Mouse (Mus musculus) ES-E14 (cell line): ENCODE measurements around the gene Slc6a9. TPM values are rescaled to one million over a fixed set of nuclear protein-coding genes. Genes with fewer than 3 reads are reported as not detected.
A peak's percentile ranks its signal among the peaks of the same experiment; 100 is the strongest.

ENCODE experiments used
- DNase-seq: peaks from one replicate; pipeline ENCODE4 v3.0.0-alpha.2; 2013; ENCODE audit warnings: low read depth, low spot score
- H3K27ac ChIP-seq: 2 replicates; pipeline ENCODE4 v1.5.1; 2012; ENCODE audit warnings: low read depth, mild to moderate bottlenecking, low read length, moderate library complexity, mixed read lengths; ENCODE audit not compliant: poor library complexity, insufficient read depth, severe bottlenecking
- H3K36me3 ChIP-seq: 2 replicates; pipeline ENCODE4 v1.6.1; 2012; ENCODE audit warnings: mild to moderate bottlenecking, low read length, moderate library complexity, mixed read lengths; ENCODE audit not compliant: control insufficient read depth, poor library complexity, insufficient read depth, severe bottlenecking
- H3K4me1 ChIP-seq, 2 experiments: fragments of 150-350 bp in 1 of 2; sonication (generic) in 1 of 2; 2 replicates each; pipeline ENCODE4 v1.6.1; 2012; ENCODE audit warnings: low read length in 2 of 2, mild to moderate bottlenecking in 1 of 2, mixed read lengths in 1 of 2; ENCODE audit not compliant: control insufficient read depth in 2 of 2, insufficient read depth in 2 of 2, poor library complexity in 1 of 2
- H3K4me3 ChIP-seq, 2 experiments: fragments of 150-350 bp in 1 of 2; sonication (generic) in 1 of 2; 2 replicates each; pipeline ENCODE4 v1.5.1; 2012; ENCODE audit warnings: low read length in 2 of 2, low read depth in 1 of 2, mild to moderate bottlenecking in 1 of 2, mixed read lengths in 1 of 2; ENCODE audit not compliant: insufficient read depth in 1 of 2, poor library complexity in 1 of 2, severe bottlenecking in 1 of 2
- H3K9ac ChIP-seq: 2 replicates; pipeline ENCODE4 v1.6.1; 2012; ENCODE audit warnings: low read depth, mild to moderate bottlenecking, low read length, mixed read lengths; ENCODE audit not compliant: poor library complexity, insufficient read depth, severe bottlenecking
- H3K9me3 ChIP-seq: fragments of 150-350 bp; sonication (generic); 2 replicates; pipeline ENCODE4 v1.6.1; 2012; ENCODE audit warnings: low read depth, mild to moderate bottlenecking, low read length; ENCODE audit not compliant: control insufficient read depth, insufficient read depth
- CHD2 ChIP-seq: IDR thresholded peaks from 2 replicates; pipeline ENCODE4 v1.6.1; 2014; ENCODE audit warnings: mild to moderate bottlenecking, low read depth, low read length, inconsistent platforms
- HCFC1 ChIP-seq: IDR thresholded peaks from 2 replicates; pipeline ENCODE4 v1.6.1; 2012; ENCODE audit warnings: low read length, inconsistent platforms, borderline replicate concordance; ENCODE audit not compliant: insufficient read depth
- MAFK ChIP-seq: IDR thresholded peaks from 2 replicates; pipeline ENCODE4 v1.6.1; 2014; ENCODE audit warnings: mild to moderate bottlenecking, low read depth, low read length, inconsistent platforms; ENCODE audit not compliant: insufficient read depth
- ZC3H11A ChIP-seq: IDR thresholded peaks from 2 replicates; pipeline ENCODE4 v1.6.1; 2012; ENCODE audit warnings: low read depth, mild to moderate bottlenecking, inconsistent platforms, low read length, borderline replicate concordance
- ZNF384 ChIP-seq: IDR thresholded peaks from 2 replicates; pipeline ENCODE4 v1.6.1; 2012; ENCODE audit warnings: low read depth, low read length, inconsistent platforms
- in situ Hi-C, 2 experiments: fragments of 600-800 bp; cut with MboI; formaldehyde crosslinking; loops; one replicate each; pipeline ENCODE4 v1.15.1; 2025; ENCODE audit warnings: low sequenced_read_pairs in 2 of 2, inconsistent platforms in 1 of 2; ENCODE audit not compliant: unreplicated experiment in 2 of 2
- total RNA-seq: library from RNA; depleted of rRNA; stranded (reverse); fragments of 300-350 nt; gene quantifications from 2 replicates; pipeline ENCODE4 v1.2.3, GENCODE M21; 2012

Slc6a9 gene
- total RNA-seq, 1 experiment: 6.9 TPM

- Histone ChIP-seq H3K9ac (no peak overlapping the region), H3K4me1 (peaks cover 0 to 13% of the 10 kb centered on the region in 2 experiments; a peak in 2 of 4 replicates), H3K27ac (no peak overlapping the region)
Measured at GRCm38 (mm10) chr4:117867823-117868222, 33.5 kb downstream of the Slc6a9 start.

GRCm38 (mm10) chr4:117869317-117869716 is 35.0 kb downstream of the Slc6a9 start:
- H3K9ac ChIP-seq: no peak overlapping the region
- in situ Hi-C loops: no loop called here
- H3K9me3 ChIP-seq: no peaks in the 10 kb centered on the region
- no peak for DNase-seq
- TF ChIP-seq ZNF384 (no peak), HCFC1 (no peak), ZC3H11A (no peak), CHD2 (no peak), MAFK (no peak)
- no peak overlapping the region for H3K27ac ChIP-seq
- H3K4me1 ChIP-seq: peaks cover 0 to 13% of the 10 kb centered on the region in 2 experiments; a peak in 2 of 4 replicates
- no peak overlapping the region for H3K4me3 ChIP-seq
- peaks cover 6% of the 10 kb centered on the region; the same call in 1 of the 2 replicates for H3K36me3 ChIP-seq

More at GRCm38 (mm10) chr4:117867823-117868222, 33.5 kb downstream of the Slc6a9 start:
- Histone ChIP-seq H3K9me3 (no peaks in the 10 kb centered on the region), H3K4me3 (peak overlapping the region in 1 of 2 experiments; percentile 39; a peak in 1 of 4 replicates), H3K36me3 (peaks cover 7% of the 10 kb centered on the region; the same call in 1 of the 2 replicates)
- in situ Hi-C loops: no loop called here
- no peak for TF ChIP-seq ZNF384
- TF ChIP-seq CHD2: no peak
- TF ChIP-seq ZC3H11A: no peak
- no peak for TF ChIP-seq HCFC1
- no peak for TF ChIP-seq MAFK
- DNase-seq: peak; percentile 51

GRCm38 (mm10) chr4:117870437-117870836 is 36.1 kb downstream of the Slc6a9 start:
- Histone ChIP-seq H3K27ac (no peak overlapping the region), H3K4me1 (peaks cover 0 to 13% of the 10 kb centered on the region in 2 experiments; a peak in 2 of 4 replicates), H3K9ac (no peak overlapping the region), H3K4me3 (no peak overlapping the region), H3K36me3 (peaks cover 2% of the 10 kb centered on the region; the same call in 1 of the 2 replicates), H3K9me3 (no peaks in the 10 kb centered on the region)
- DNase-seq: no peak
- no peak for TF ChIP-seq MAFK
- TF ChIP-seq CHD2: no peak
- no peak for TF ChIP-seq ZC3H11A
- TF ChIP-seq ZNF384: no peak
- TF ChIP-seq HCFC1: no peak
- in situ Hi-C loops: no loop called here

- TF ChIP-seq ZC3H11A (no peak), HCFC1 (no peak), MAFK (no peak), ZNF384 (no peak), CHD2 (no peak)
- H3K4me1 ChIP-seq: peaks cover 0 to 13% of the 10 kb centered on the region in 2 experiments; a peak in 2 of 4 replicates
- DNase-seq: no peak
- in situ Hi-C loops: no loop called here
- H3K9me3 ChIP-seq: no peaks in the 10 kb centered on the region
- peaks cover 8% of the 10 kb centered on the region; the same call in 1 of the 2 replicates for H3K36me3 ChIP-seq
- no peak overlapping the region for H3K27ac ChIP-seq
- no peak overlapping the region for H3K4me3 ChIP-seq
- H3K9ac ChIP-seq: no peak overlapping the region
Measured at GRCm38 (mm10) chr4:117871787-117872186, 37.5 kb downstream of the Slc6a9 start.

- H3K4me3 ChIP-seq: 0 out of 4 replicates have a peak within 1 kb of the TSS, but pooled peaks of 1 of the 2 experiments have one; percentile 33
- H3K27ac ChIP-seq: no peak within 1 kb of the TSS
- in situ Hi-C loops: no loop called here
- H3K36me3 ChIP-seq: peaks cover 14% of the 10 kb centered on the region; the same call in 1 of the 2 replicates
- H3K9ac ChIP-seq: no peak within 1 kb of the TSS
- DNase-seq: no peak
- peaks cover 0 to 13% of the 10 kb centered on the region in 2 experiments; a peak in 2 of 4 replicates for H3K4me1 ChIP-seq
- H3K9me3 ChIP-seq: no peaks in the 10 kb centered on the region
- no peak for TF ChIP-seq CHD2
- no peak for TF ChIP-seq HCFC1
- no peak for TF ChIP-seq MAFK
- no peak for TF ChIP-seq ZC3H11A
- no peak for TF ChIP-seq ZNF384
Measured at GRCm38 (mm10) chr4:117872471-117872886, 38.2 kb downstream of the Slc6a9 start, which contains the start of gene Ccdc24. TSS of gene Ccdc24 (minus strand) at chr4:117872557.
